Mouse (Mus musculus) spleen, adult 2 months (tissue): ENCODE data around the gene Ifnar2. TPM values are rescaled to one million over a fixed set of nuclear protein-coding genes. Genes with fewer than 3 reads are reported as not detected.
A peak's percentile ranks its signal among the peaks of the same experiment; 100 is the strongest.

Experiments
- DNase-seq, 2 experiments: peaks; one replicate each; pipeline versions ENCODE4 v3.0.0 to v3.0.0-alpha.2; 2012 to 2021; ENCODE audit warnings: low spot score in 2 of 2, low read depth in 1 of 2
- H3K27ac ChIP-seq: fragments of 200-500 bp; 2 replicates; pipeline ENCODE4 v1.5.1; 2012; ENCODE audit warnings: low read length, inconsistent platforms; ENCODE audit not compliant: insufficient read depth
- H3K27me3 ChIP-seq: fragments of 200-500 bp; 2 replicates; pipeline ENCODE4 v1.6.1; 2012; ENCODE audit warnings: mild to moderate bottlenecking, moderate library complexity, low read length, inconsistent platforms; ENCODE audit not compliant: control insufficient read depth, insufficient read depth
- H3K36me3 ChIP-seq: fragments of 200-500 bp; 2 replicates; pipeline ENCODE4 v1.6.1; 2012; ENCODE audit warnings: mild to moderate bottlenecking, low read length, inconsistent platforms; ENCODE audit not compliant: control insufficient read depth, insufficient read depth
- H3K4me1 ChIP-seq: fragments of 200-500 bp; 2 replicates; pipeline ENCODE4 v1.6.1; 2011; ENCODE audit warnings: inconsistent platforms; ENCODE audit not compliant: control insufficient read depth, insufficient read depth, insufficient read length
- H3K4me3 ChIP-seq: fragments of 200-500 bp; 2 replicates; pipeline ENCODE4 v1.5.1; 2011; ENCODE audit warnings: mild to moderate bottlenecking, inconsistent platforms; ENCODE audit not compliant: insufficient read depth, insufficient read length; ENCODE audit errors: extremely low read depth
- CTCF ChIP-seq: fragments of 200-500 bp; IDR thresholded peaks from 2 replicates; pipeline ENCODE4 v1.5.1; 2011; ENCODE audit warnings: mild to moderate bottlenecking, inconsistent platforms; ENCODE audit not compliant: insufficient read depth, insufficient read length, insufficient replicate concordance; ENCODE audit errors: extremely low read depth
- POLR2A ChIP-seq: fragments of 200-500 bp; IDR thresholded peaks from 2 replicates; pipeline ENCODE4 v1.6.1; 2011; ENCODE audit warnings: low read depth, low read length, inconsistent platforms
- WGBS: fragments of 180-500 bp; shearing (Covaris S2); methylation state at CpG from one replicate; pipeline ENCODE4 v1.1.7; 2018; 5-methylcytosine and 5-hydroxymethylcytosine counted together
- polyA plus RNA-seq: library from polyadenylated mRNA; depleted of rRNA; stranded (reverse); fragments of >200 nt; gene quantifications from 2 replicates; pipeline ENCODE4 v1.2.3, GENCODE M21; 2012

The Ifnar2 gene
- polyA plus RNA-seq, 1 experiment, result 59.6 TPM

DNA sequence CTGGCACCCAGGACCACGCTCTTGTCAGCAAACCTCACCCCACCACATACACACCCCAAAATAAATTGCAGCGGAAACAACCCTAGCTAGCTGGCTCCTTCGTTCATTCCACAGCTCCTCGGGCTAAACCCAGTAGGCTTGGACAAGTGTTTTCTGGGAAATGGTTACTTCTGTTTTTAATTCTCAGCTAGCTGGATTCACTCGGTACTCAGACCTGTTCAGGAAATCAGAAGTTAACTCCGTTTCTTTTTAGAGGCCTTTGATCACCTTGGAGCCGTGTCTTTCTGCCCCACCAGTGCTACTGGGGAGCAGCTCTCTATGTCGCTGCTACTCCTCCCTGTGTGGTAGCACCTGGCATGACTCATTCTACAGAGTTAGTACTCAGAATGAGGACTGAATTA is 70.6 kb downstream of the Ifnar2 start:
- TF ChIP-seq POLR2A, result no peak
- no peak for TF ChIP-seq CTCF
- no peak for DNase-seq
- peaks cover 29% of the 10 kb centered on the region; the same call in 1 of the 2 replicates for H3K4me1 ChIP-seq
- H3K27me3 ChIP-seq, result no peaks in the 10 kb centered on the region
- H3K4me3 ChIP-seq, result no peak overlapping the region
- WGBS, result 40% methylated on average over 8 of the region's 8 CpGs
- H3K27ac ChIP-seq, result peak overlapping the region; percentile 75
- no peaks in the 10 kb centered on the region for H3K36me3 ChIP-seq

DNA sequence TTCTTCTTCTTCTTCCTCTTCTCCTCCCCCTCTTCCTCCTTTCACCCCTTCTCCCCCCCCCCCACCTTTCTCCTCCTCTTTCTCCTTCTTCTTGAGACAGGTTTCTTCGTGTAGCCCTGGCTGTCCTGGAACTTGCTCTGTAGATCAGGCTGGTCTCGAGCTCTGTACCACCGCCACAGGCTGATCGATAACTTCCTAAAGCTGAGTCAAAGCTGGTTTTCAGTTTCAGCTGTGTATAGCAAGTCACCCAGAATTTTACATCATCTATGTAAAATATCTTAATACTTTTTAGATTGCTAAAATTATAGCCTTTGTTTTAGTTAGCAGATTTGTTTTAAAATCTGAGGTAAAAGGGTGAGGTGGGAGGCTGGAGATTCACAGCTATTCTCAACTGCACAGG is 72.3 kb downstream of the Ifnar2 start:
- H3K4me1 ChIP-seq, result peaks cover 30% of the 10 kb centered on the region; the same call in 1 of the 2 replicates
- H3K4me3 ChIP-seq, result no peak overlapping the region
- WGBS, result 48% methylated on average over 4 of the region's 4 CpGs
- no peaks in the 10 kb centered on the region for H3K36me3 ChIP-seq
- DNase-seq, result no peak
- H3K27ac ChIP-seq, result peak overlapping the region; percentile 84; the same call in 1 of the 2 replicates
- H3K27me3 ChIP-seq, result no peaks in the 10 kb centered on the region
- TF ChIP-seq POLR2A, result no peak
- TF ChIP-seq CTCF, result no peak

DNA sequence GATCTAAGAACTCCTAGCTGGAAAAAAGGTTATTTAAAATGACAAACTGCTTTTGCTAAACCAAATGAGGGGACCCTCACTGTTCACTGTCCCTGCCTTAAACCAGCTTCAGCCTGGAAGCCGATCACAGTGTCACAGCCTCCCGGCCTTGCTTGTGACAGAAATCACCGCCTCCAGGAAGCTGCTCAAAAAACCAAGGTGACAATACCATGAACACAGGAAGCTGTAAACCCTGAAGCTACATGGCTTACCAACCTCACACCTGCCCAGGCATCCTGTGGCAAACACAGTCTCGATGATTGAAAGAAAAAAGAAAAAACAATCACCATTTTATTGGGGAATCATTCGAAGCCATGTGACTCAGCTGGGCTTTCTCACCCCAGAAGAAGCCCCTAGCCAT is 73.0 kb downstream of the Ifnar2 start:
- Histone ChIP-seq H3K27ac (peak overlapping the region; percentile 84), H3K4me1 (peaks cover 30% of the 10 kb centered on the region; the same call in 1 of the 2 replicates), H3K4me3 (no peak overlapping the region), H3K27me3 (no peaks in the 10 kb centered on the region), H3K36me3 (no peaks in the 10 kb centered on the region)
- WGBS, result 17% methylated on average over 5 of the region's 5 CpGs
- TF ChIP-seq CTCF (no peak), POLR2A (peak; percentile 36; the same call in 1 of the 2 replicates)
- peak; percentile 58 to 63 for DNase-seq

DNA sequence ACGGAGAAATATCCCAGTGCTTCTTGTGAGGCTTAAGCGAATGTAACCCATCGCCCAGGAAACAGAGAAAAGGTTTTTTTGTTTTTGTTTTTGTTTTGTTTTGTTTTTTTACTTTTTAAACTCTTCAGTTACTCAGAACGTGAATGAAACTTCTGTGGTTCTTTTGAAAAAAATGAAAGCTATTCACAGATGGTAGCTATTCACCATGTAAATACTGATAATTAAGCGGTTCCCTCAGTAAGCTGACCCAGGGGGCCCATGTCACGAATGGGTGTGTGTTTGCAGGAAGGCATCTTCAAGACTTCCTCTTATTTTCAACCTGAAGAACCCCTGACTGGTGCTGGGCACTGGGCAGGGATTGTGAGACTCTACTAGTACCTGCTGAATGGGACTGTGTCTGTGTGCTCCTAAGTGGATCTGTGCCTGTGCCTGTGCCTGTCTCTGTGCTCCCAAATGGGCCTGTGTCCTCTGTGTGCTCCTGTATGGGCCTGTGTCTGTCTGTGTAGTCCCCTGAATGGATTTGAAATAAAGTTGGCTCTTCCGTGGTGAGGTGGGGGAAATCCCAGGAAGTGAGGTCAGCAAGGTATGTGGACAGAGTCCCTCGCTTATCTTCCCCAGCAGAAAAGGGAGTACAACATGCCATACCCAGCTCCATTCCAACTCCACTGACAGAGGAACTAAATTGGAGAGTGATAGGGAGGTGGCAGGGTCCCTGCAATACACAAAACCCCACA is 74.4 kb downstream of the Ifnar2 start:
- Histone ChIP-seq H3K27me3 (no peaks in the 10 kb centered on the region), H3K36me3 (no peaks in the 10 kb centered on the region), H3K4me3 (no peak overlapping the region), H3K27ac (peak overlapping the region; percentile 84), H3K4me1 (peaks cover 32% of the 10 kb centered on the region; the same call in 1 of the 2 replicates)
- peak in 1 of 2 experiments; percentile 43 for DNase-seq
- no peak for TF ChIP-seq CTCF
- no peak for TF ChIP-seq POLR2A
- 38% methylated on average over 8 of the region's 8 CpGs for WGBS

DNA sequence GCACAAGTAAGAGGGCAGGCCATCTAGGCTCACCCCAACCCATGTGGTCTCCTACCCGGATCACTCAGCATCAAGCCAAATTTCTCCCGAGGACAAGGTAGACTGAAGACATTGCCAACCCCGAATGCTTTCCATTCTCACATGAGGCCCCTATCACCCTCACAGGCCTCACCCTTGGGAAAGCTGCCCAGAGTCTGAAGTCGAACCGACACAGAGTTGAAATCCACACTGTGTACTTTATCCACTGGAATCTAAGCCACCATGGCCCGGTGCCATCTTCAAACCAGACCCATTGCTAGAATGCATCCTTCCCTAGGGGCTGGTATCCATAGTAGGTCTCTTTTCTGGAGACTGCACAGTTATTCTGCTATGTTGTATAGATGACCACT is 74.9 kb downstream of the Ifnar2 start:
- Histone ChIP-seq H3K27me3 (no peaks in the 10 kb centered on the region), H3K4me1 (peaks cover 37% of the 10 kb centered on the region)
- DNase-seq, result no peak

DNA sequence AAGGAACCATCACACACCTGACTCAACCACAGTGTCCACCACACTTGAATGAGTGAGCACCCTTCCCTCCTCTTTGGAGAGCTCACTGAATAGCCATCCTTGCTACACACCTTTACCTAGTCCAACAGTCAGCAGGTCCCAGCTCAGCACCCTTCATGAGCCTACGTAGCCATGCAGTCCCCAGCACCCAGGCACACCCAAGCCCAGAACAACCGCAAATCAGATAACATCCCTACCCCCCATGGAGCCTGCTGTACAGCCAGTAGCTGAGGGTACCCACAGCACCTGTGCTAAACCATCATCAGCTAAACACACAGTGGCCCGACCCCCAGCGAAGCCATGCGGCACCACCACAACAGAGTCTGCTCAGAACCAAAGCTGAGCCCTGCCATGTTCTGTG is 75.5 kb downstream of the Ifnar2 start:
- H3K36me3 ChIP-seq, result no peaks in the 10 kb centered on the region
- H3K27ac ChIP-seq, result peak overlapping the region; percentile 66
- no peaks in the 10 kb centered on the region for H3K27me3 ChIP-seq
- no peak for TF ChIP-seq POLR2A
- no peak for TF ChIP-seq CTCF
- WGBS, result 60% methylated on average over 5 of the region's 5 CpGs
- no peak for DNase-seq
- peaks cover 42% of the 10 kb centered on the region for H3K4me1 ChIP-seq
- H3K4me3 ChIP-seq, result no peak overlapping the region

More for the DNA sequence above, 74.9 kb downstream of the Ifnar2 start:
- Histone ChIP-seq H3K36me3 (no peaks in the 10 kb centered on the region), H3K27ac (peak overlapping the region; percentile 66), H3K4me3 (no peak overlapping the region)
- TF ChIP-seq CTCF (no peak), POLR2A (no peak)
- whole genome bisulfite sequencing, result 72% methylated on average over 6 of the region's 6 CpGs

DNA sequence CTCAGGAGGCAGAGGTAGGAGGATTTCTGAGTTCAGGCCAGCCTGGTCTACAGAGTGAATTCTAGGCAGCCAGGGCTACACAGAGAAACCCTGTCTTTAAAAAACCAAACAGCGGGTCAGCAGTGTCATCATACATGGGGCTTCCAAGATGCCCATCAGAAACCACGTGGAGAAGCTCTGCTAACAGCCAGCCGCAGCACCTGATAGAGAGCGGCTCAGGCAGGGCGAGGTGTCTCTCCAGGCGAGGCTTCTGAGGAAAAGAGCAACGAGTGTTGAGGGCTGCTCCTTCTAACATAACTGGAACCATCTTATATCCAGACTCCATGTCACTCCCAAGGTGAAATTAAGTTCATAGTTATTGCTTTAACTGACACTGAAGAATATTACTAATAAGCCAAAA is 76.3 kb downstream of the Ifnar2 start:
- H3K27me3 ChIP-seq, result no peaks in the 10 kb centered on the region
- H3K27ac ChIP-seq, result peak overlapping the region; percentile 66; the same call in 1 of the 2 replicates
- H3K4me3 ChIP-seq, result no peak overlapping the region
- no peaks in the 10 kb centered on the region for H3K36me3 ChIP-seq
- DNase-seq, result no peak
- TF ChIP-seq POLR2A (no peak), CTCF (no peak)
- WGBS, result 80% methylated on average over 7 of the region's 7 CpGs
- H3K4me1 ChIP-seq, result peaks cover 49% of the 10 kb centered on the region
